Mouse (Mus musculus) heart, embryonic 16.5 days (tissue): Measurements from ENCODE around the gene Arpp19. TPM values are rescaled to one million over a fixed set of nuclear protein-coding genes. Genes with fewer than 3 reads are reported as not detected.
A peak's percentile ranks its signal among the peaks of the same experiment; 100 is the strongest.

ENCODE experiments used
- ATAC-seq: fragments of 200-750 bp; cut with Nextera tagmentation; replicated peaks from 2 replicates; pipeline ENCODE4 v1.8.0; 2017; ENCODE audit warnings: moderate number of reproducible peaks; ENCODE audit not compliant: insufficient read depth, low FRiP score; ENCODE audit errors: extremely low read depth
- H3K27ac ChIP-seq: fragments of 300-500 bp; sonication (generic); 2 replicates; pipeline ENCODE4 v1.5.1; 2014; ENCODE audit warnings: mild to moderate bottlenecking, low read length, control low read depth, moderate library complexity
- H3K27me3 ChIP-seq: fragments of 300-500 bp; sonication (generic); 2 replicates; pipeline ENCODE4 v1.6.1; 2014; ENCODE audit warnings: low read length, mixed read lengths; ENCODE audit not compliant: control insufficient read depth, insufficient read depth
- H3K36me3 ChIP-seq: fragments of 300-500 bp; sonication (generic); 2 replicates; pipeline ENCODE4 v1.6.1; 2014; ENCODE audit not compliant: control insufficient read depth, insufficient read depth
- H3K4me1 ChIP-seq: fragments of 300-500 bp; sonication (generic); 2 replicates; pipeline ENCODE4 v1.6.1; 2014; ENCODE audit warnings: low read length, mixed read lengths; ENCODE audit not compliant: control insufficient read depth, insufficient read depth
- H3K4me2 ChIP-seq: fragments of 300-500 bp; sonication (generic); 2 replicates; pipeline ENCODE4 v1.6.1; 2014; ENCODE audit warnings: low read depth, mild to moderate bottlenecking, control low read depth, low read length
- H3K4me3 ChIP-seq: fragments of 300-500 bp; sonication (generic); 2 replicates; pipeline ENCODE4 v1.5.1; 2014; ENCODE audit warnings: mild to moderate bottlenecking, control low read depth, low read length
- H3K9ac ChIP-seq: fragments of 300-500 bp; sonication (generic); 2 replicates; pipeline ENCODE4 v1.6.1; 2014; ENCODE audit warnings: low read length, control low read depth
- H3K9me3 ChIP-seq: fragments of 300-500 bp; sonication (generic); replicated peaks from 2 replicates; pipeline ENCODE4 v1.6.1; 2016; ENCODE audit warnings: low read length; ENCODE audit not compliant: control insufficient read depth
- WGBS: fragments of 180-500 bp; shearing (Covaris S2); extraction: QIAGEN DNeasy Blood & Tissue Kit; methylation state at CpG from one replicate; pipeline ENCODE4 v1.1.7; 2014; 5-methylcytosine and 5-hydroxymethylcytosine counted together
- polyA plus RNA-seq: library from polyadenylated mRNA; unstranded; fragments of >200 nt; fragmentation: Nextera tagmentation; extraction: Ambion mirVana; gene quantifications from 2 replicates; pipeline ENCODE4 v1.2.1, GENCODE M21; 2015

Gene Arpp19
- polyA plus RNA-seq: 187 and 195 TPM in 2 replicates

DNA sequence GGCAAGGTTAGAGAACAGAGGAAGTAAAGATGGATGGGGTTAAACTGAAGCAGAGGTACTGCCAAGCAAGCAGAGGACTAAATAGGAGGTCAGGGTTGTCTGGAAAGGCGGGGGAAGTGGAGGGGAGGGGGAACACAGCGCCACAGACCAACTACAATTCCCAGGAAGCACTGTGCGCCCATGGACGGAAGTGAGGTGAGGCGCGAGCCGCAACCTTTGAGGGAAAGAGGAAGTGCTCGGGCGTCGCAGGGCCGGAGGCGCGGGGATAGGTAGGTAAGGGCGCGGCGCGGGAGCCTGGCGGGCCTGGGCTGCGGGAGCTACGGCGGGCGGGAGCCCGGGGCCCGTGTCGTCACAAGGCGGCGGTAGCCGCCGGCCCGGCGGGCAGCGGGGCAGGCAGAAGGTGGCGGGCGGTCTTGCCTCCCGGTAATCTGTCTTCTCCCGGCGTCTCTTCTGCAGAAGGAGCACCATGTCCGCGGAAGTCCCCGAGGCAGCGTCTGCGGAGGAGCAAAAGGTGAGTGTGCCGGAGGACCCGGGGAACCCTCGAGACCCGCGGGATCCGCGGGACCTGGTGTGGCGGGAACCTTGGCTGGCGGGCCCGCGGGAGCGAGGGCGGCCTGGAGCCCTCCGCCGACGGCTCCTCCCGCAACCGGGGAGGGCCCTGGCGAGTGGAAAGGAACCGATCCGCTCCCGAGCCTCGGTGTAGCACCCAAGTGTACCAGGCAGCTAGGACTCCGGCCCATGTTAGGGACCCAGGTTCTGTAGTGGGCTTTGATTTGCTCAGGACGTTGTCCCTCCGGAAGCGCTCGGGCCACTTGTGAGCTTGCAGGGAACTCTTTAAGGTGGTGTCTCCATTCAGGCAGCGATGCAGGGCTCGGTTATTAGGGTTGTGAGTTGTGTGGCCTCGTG, at the start of gene Arpp19:
Gene Arpp19 (plus strand): TSS at position 164 of the 906 bp plus-strand sequence.
- peak within 1 kb of the TSS; percentile 83 for H3K4me2 ChIP-seq
- WGBS: under 1% methylated on average over 59 of the region's 73 CpGs
- H3K27me3 ChIP-seq: no peaks in the 10 kb centered on the region

DNA sequence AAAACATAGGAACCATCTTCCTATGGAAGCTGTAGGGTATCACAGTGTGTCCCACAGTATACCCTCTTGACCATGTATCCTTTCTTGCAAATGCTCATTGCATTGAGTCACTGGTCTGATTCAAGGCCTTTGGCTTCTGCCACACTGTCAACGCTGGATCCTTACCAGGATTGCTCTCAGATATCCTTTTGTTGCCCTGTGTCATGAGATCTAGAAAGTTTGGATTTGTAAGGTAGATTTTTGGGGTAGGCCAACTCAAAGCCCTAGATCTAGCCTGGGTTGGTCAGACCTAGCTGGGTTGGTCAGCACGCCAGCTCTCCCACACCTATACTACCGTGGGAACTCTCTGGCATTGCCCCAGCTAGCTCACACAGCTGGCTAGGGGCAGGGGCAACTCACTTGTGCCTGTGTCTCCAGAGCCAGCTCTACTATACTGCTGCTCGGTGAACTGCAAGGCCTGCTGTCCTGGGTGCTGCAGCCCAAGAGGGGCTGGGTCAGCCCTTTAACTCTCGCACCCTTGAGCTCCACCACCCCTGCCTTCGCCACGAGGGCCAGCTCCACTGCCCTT, 48.4 kb upstream of the Arpp19 start:
- Histone ChIP-seq H3K27me3 (no peaks in the 10 kb centered on the region), H3K9me3 (no peaks in the 10 kb centered on the region), H3K4me2 (no peak overlapping the region), H3K4me3 (no peak overlapping the region), H3K27ac (no peak overlapping the region), H3K9ac (no peak overlapping the region), H3K36me3 (no peaks in the 10 kb centered on the region), H3K4me1 (peaks cover 10% of the 10 kb centered on the region; the same call in 1 of the 2 replicates)
- ATAC-seq: no peak
- 90% methylated on average over 7 of the region's 7 CpGs for WGBS

More for the DNA sequence above, at the start of gene Arpp19:
- H3K4me3 ChIP-seq: peak within 1 kb of the TSS; percentile 83
- H3K27ac ChIP-seq: peak within 1 kb of the TSS; percentile 53
- H3K36me3 ChIP-seq: no peaks in the 10 kb centered on the region
- peak within 1 kb of the TSS; percentile 92 for H3K9ac ChIP-seq
- no peaks in the 10 kb centered on the region for H3K9me3 ChIP-seq
- ATAC-seq: peak; percentile 96
- peaks cover 7% of the 10 kb centered on the region for H3K4me1 ChIP-seq

DNA sequence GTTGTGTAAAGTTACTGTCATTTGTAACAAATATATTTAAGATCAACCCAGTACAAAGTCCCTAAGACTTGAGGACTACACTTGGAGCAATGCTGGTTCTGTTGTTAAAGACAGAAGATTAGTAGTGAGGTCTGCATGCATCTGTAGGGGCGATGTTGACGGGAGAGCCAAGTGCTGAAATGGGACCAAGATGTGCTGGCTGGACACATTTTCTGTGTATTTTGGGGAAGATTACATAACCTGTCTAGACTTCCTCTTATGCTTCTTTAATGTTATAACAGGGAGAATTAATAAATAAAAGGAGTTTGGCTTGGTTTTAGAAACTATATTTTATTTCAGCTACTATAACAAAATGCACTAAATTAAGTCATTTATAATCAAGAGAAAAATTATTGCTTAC, 47.4 kb upstream of the Arpp19 start:
- WGBS: 64% methylated on average over 2 of the region's 2 CpGs

DNA sequence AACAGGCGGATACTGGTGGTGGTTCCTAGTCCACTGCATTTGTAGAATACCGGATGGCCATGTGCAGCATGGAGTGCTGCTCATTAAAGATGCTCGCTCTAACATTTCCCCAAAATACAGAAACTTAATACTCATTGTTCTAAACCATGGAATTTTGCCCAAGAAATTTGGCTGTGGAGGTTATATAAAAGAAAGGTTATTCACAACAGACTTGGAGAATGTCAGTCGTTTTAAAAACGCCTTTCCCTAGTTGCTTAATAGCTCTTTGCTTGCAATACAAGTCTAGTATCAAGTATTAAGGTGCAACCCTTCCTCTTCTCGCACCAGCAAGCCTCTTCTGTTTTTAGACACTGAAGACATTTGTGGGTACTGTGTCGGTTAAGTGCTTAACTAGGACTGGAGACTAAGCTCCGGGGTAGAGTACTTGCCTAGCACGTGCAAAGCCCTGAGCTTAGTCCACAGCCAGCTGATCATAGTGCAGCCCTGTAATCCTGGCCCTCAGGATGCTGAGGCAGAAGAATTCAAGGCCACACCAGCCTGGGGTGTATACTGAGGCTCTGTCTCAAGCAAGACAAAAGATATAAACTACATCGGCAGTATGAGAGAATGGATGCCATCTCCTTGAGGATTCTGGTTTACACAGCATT, 42.7 kb upstream of the Arpp19 start:
- H3K9me3 ChIP-seq: no peaks in the 10 kb centered on the region
- H3K36me3 ChIP-seq: no peaks in the 10 kb centered on the region
- no peak overlapping the region for H3K27ac ChIP-seq
- no peak overlapping the region for H3K4me3 ChIP-seq
- 80% methylated on average over 10 of the region's 10 CpGs for WGBS
- 0 out of 2 replicates have a peak, but pooled peaks cover 3% of the 10 kb centered on the region for H3K4me1 ChIP-seq
- no peak for ATAC-seq
- no peak overlapping the region for H3K4me2 ChIP-seq
- H3K27me3 ChIP-seq: no peaks in the 10 kb centered on the region
- H3K9ac ChIP-seq: no peak overlapping the region

More for the DNA sequence above, 47.4 kb upstream of the Arpp19 start:
- Histone ChIP-seq H3K4me3 (no peak overlapping the region), H3K27ac (no peak overlapping the region), H3K36me3 (no peaks in the 10 kb centered on the region), H3K9me3 (no peaks in the 10 kb centered on the region), H3K4me1 (peaks cover 10% of the 10 kb centered on the region; the same call in 1 of the 2 replicates), H3K9ac (no peak overlapping the region), H3K4me2 (no peak overlapping the region), H3K27me3 (no peaks in the 10 kb centered on the region)
- no peak for ATAC-seq

DNA sequence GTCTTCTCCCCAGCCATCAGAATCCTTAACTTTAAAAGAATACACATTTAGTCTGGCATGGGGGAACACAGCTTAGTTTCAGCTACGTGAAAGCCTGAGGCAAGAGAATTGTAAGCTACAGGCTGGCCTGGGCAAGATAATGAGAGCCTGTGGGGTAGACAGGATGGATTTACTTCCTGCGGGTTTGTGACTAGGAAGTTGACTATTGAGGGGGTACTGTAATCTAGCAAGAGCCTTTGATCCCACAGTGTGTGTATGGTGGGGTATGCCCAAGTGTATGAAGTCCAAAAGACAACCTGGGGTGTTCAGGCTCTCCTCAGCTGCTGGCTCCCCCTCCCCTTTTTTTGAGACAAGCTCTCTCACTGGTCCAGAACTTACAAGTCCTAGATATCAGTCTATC, 41.1 kb upstream of the Arpp19 start:
- Histone ChIP-seq H3K36me3 (peaks cover 5% of the 10 kb centered on the region; the same call in 1 of the 2 replicates), H3K9me3 (no peaks in the 10 kb centered on the region), H3K27ac (no peak overlapping the region), H3K9ac (no peak overlapping the region), H3K4me2 (no peak overlapping the region), H3K4me3 (no peak overlapping the region), H3K4me1 (peaks cover 8% of the 10 kb centered on the region), H3K27me3 (no peaks in the 10 kb centered on the region)
- ATAC-seq: no peak
- 56% methylated on average over 2 of the region's 2 CpGs for WGBS

DNA sequence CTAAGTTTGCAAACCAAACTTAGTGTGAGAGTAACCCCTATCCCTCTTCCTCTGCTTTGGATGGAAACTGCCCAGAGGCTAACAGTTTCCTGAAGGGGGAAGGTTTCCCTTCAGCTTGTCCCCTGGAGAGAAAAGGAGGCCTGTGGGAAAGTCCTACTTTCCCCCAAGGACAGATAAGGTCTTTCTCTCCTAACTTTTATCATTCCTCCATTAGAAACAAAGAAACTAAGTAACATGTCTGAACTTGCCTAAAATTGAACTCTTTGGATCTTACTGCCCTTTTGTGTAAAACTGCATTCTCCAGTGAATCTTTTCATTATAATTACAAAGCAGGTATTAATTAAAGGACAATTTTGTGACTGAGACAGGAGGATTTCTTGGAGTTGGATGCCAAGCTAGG, 39.4 kb upstream of the Arpp19 start:
- Histone ChIP-seq H3K4me3 (no peak overlapping the region), H3K27me3 (no peaks in the 10 kb centered on the region), H3K9me3 (no peaks in the 10 kb centered on the region), H3K9ac (no peak overlapping the region), H3K4me1 (peaks cover 10% of the 10 kb centered on the region), H3K4me2 (no peak overlapping the region), H3K36me3 (peaks cover 5% of the 10 kb centered on the region; the same call in 1 of the 2 replicates), H3K27ac (no peak overlapping the region)
- ATAC-seq: no peak

DNA sequence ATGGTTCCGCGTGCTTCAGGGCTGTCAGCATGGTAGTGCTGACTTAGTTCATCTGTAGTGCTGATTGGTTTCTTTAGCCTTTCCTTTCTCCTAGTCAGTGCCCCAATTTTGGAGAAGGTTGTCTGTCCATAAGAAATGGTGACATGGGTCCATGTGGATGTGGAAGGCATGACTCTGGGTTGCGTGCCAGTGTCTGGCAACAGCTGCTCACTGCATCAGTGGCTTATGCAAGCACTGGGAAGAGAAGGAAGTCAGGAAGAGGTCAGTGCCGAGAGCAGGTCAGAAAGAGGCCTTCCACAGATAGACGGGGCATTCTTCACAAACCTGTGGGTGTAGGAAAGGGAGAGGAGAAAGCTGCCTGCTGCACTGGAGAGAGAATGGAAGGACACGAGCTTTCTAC, 36.4 kb upstream of the Arpp19 start:
- Histone ChIP-seq H3K27me3 (no peaks in the 10 kb centered on the region), H3K4me3 (no peak overlapping the region), H3K36me3 (peaks cover 5% of the 10 kb centered on the region; the same call in 1 of the 2 replicates), H3K9me3 (no peaks in the 10 kb centered on the region), H3K4me1 (peaks cover 10% of the 10 kb centered on the region), H3K9ac (no peak overlapping the region), H3K27ac (0 out of 2 replicates have a peak overlapping the region, but pooled peaks have one; percentile 6), H3K4me2 (no peak overlapping the region)
- no peak for ATAC-seq
- 60% methylated on average over 6 of the region's 6 CpGs for WGBS

DNA sequence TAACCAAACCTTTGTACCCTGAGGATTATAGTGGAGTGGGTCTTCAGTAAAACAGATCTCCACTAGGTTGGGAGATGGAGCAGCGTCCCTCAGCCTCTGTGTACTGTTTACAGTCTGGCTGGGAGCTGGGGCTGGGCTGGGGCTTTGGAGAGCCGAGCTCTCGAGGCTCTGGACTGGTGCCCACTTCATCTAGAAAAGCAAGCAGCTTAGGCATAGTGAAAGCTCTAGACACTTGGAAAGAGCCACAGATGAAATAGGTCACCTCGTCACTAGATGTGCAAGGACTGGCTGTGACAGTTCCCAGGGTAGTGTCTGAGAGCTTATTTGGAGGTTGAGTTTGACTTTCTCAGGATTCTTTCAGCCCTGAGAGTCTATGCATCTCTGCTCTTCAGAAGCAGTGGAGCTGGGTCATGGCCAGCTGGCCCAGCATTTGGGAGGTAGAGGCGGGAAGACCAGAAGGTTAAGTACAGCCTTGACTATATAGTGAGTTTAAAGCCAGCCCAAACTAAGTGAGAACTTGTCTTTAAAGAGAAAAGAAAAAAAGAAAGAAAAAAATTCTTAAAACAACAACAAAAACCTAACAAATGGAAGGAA, 35.7 kb upstream of the Arpp19 start:
- ATAC-seq: peak; percentile 82
- 27% methylated on average over 5 of the region's 5 CpGs for WGBS
- Histone ChIP-seq H3K4me1 (peaks cover 10% of the 10 kb centered on the region), H3K27me3 (no peaks in the 10 kb centered on the region), H3K9me3 (no peaks in the 10 kb centered on the region), H3K4me3 (no peak overlapping the region), H3K27ac (peak overlapping the region; percentile 64), H3K4me2 (peak overlapping the region; percentile 22; the same call in 1 of the 2 replicates), H3K36me3 (peaks cover 6% of the 10 kb centered on the region; the same call in 1 of the 2 replicates), H3K9ac (no peak overlapping the region)
